Mouse (Mus musculus) heart, postnatal 0 days (tissue): ENCODE measurements around the gene St7l.

ENCODE experiments used
- CTCF ChIP-seq: IDR thresholded peaks from 2 replicates; pipeline ENCODE4 v1.5.1; 2016; ENCODE audit warnings: antibody characterized with exemption, control low read depth, low read depth
- EP300 ChIP-seq: IDR thresholded peaks from 2 replicates; pipeline ENCODE4 v1.6.1; 2016; ENCODE audit warnings: antibody characterized with exemption, low read depth

GRCm38 (mm10) chr3:104817481-104817990, 46.3 kb upstream of the St7l start:
- TF ChIP-seq CTCF (no peak), EP300 (no peak)
